Mouse (Mus musculus) kidney, postnatal 36 days (tissue): ENCODE measurements at regions not wholly inside any gene's neighbourhood (a gene's known extent, or its start where the extent isn't known, plus 50 kb on each side); places are given as distances from the start of the nearest gene placed in this dataset.

Experiments
- DNase-seq, 2 experiments: peaks; one replicate each; pipeline ENCODE4 v3.0.0; 2021 to 2022; ENCODE audit warnings: mixed read lengths in 2 of 2

- no peak for DNase-seq
Measured at GRCm38 (mm10) chr15:40435156-40435555, 301.0 kb downstream of the 9330182O14Rik start.

- DNase-seq = no peak
Measured at GRCm38 (mm10) chr15:40436688-40437087, 302.5 kb downstream of the 9330182O14Rik start.

- no peak for DNase-seq
Measured at GRCm38 (mm10) chr15:40439827-40440226, 305.7 kb downstream of the 9330182O14Rik start.

GRCm38 (mm10) chr15:40448623-40449022 lies 314.5 kb downstream of the 9330182O14Rik start:
- DNase-seq = no peak

- no peak for DNase-seq
Measured at GRCm38 (mm10) chr15:40453235-40453634, 319.1 kb downstream of the 9330182O14Rik start.

- DNase-seq = peak; percentile 0 to 6
Measured at GRCm38 (mm10) chr15:40475659-40476355, 341.6 kb downstream of the 9330182O14Rik start.

GRCm38 (mm10) chr15:40480386-40480785 lies 346.2 kb downstream of the 9330182O14Rik start:
- no peak for DNase-seq

GRCm38 (mm10) chr15:40481239-40481638 lies 347.1 kb downstream of the 9330182O14Rik start:
- DNase-seq = no peak

GRCm38 (mm10) chr15:40485997-40486396 lies 351.8 kb downstream of the 9330182O14Rik start:
- DNase-seq = no peak

GRCm38 (mm10) chr15:40501180-40502125 lies 367.3 kb downstream of the 9330182O14Rik start:
- no peak for DNase-seq

- no peak for DNase-seq
Measured at GRCm38 (mm10) chr15:40510826-40511225, 376.7 kb downstream of the 9330182O14Rik start.

GRCm38 (mm10) chr15:40524350-40524749 lies 390.2 kb downstream of the 9330182O14Rik start:
- no peak for DNase-seq

- DNase-seq = no peak
Measured at GRCm38 (mm10) chr15:40533451-40533873, 399.3 kb downstream of the 9330182O14Rik start.

- no peak for DNase-seq
Measured at GRCm38 (mm10) chr15:40561661-40562060, 427.5 kb downstream of the 9330182O14Rik start.

- DNase-seq = no peak
Measured at GRCm38 (mm10) chr15:40565716-40566115, 431.6 kb downstream of the 9330182O14Rik start.

GRCm38 (mm10) chr15:40566481-40566880 lies 432.3 kb downstream of the 9330182O14Rik start:
- no peak for DNase-seq

GRCm38 (mm10) chr15:40568701-40569100 lies 434.5 kb downstream of the 9330182O14Rik start:
- no peak for DNase-seq
